Mouse (Mus musculus): Measurements from ENCODE around the gene Acox3.

DNA sequence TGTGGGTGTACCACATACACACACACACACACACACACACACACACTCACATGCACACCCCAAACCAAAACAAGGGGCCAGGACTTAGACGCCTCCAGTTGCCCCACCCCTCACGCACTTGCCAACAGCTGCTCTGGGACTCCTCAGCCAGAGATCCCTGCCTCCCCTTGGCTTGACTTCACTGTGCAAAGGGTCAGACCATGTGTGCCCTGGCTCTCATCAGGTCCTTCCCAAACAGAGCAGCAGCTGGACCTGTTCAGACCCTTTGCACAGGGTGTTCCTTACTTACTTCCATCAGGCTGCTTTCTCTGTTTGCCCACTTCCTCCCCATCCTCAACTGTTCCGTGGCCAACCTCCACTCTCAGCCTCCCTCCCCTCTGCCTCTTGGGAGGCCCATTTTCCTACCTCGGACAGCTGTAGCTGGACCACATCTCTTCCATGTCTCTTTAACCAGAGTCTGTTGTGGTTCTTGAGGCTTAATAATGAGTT lies 42.0 kb downstream of the Acox3 start:
- TF ChIP-seq CTCF (IDR thresholded peaks at IDR 0.05; ENCODE audit: borderline replicate concordance, control insufficient read depth, extremely low read depth, insufficient read depth, low read length, poor library complexity) (no peak), POLR2A (IDR thresholded peaks at IDR 0.05; ENCODE audit: control insufficient read depth, extremely low read depth, insufficient read depth, low read length, poor library complexity) (no peak)
